ENCODE assay signal across 25 mouse cellular contexts in genomic region chr1:71570116-71570515, GRCm38 (mm10).
"Had no signal": no experiment of that assay in that cellular context is flagged by ENCODE, and none has a peak within 500 bp of the region (broad histone marks: within the 10 kb centered on the region; RNA-seq: fewer than 3 reads in every experiment).

No protein-coding gene starts in this region.

- H3K4me1 ChIP-seq: heart, embryonic 10.5 days; hindbrain, embryonic 10.5 days; hindbrain, embryonic 12.5 days; intestine, embryonic 15.5 days; limb, embryonic 10.5 days; limb, embryonic 12.5 days had no signal

- DNase-seq: gastrocnemius, postnatal 14 days; gastrocnemius, postnatal 36 days; heart, adult 2 months; heart, postnatal 10 days; heart, postnatal 4 days; kidney, adult 18-20 months; kidney, adult 8-10 months; kidney, postnatal 10 days; kidney, postnatal 25 days; kidney, postnatal 4 days; liver had no signal

- ATAC-seq: hindbrain, embryonic 16.5 days; inflammation-experienced regulatory T-cells, adult 6 months; intestine, embryonic 15.5 days; intestine, postnatal 0 days had no signal

- H3K9ac ChIP-seq: heart, embryonic 12.5 days; hindbrain, embryonic 12.5 days; hindbrain, embryonic 14.5 days; intestine, embryonic 15.5 days; limb, embryonic 12.5 days had no signal

- H3K27ac ChIP-seq: heart, adult 2 months; heart, embryonic 10.5 days; hindbrain, embryonic 10.5 days; hindbrain, embryonic 12.5 days; hindbrain, embryonic 14.5 days; intestine, embryonic 15.5 days; layer of hippocampus, adult 2 months; left cerebral cortex, adult 2 months; limb, embryonic 10.5 days; limb, embryonic 12.5 days had no signal

- H3K9me3 ChIP-seq: heart, embryonic 10.5 days; heart, embryonic 12.5 days; hindbrain, embryonic 10.5 days; hindbrain, embryonic 12.5 days; intestine, embryonic 15.5 days; limb, embryonic 10.5 days; limb, embryonic 12.5 days had no signal

- H3K4me3 ChIP-seq: heart, adult 2 months; heart, embryonic 10.5 days; heart, embryonic 12.5 days; hindbrain, embryonic 10.5 days; hindbrain, embryonic 12.5 days; intestine, embryonic 15.5 days; layer of hippocampus, adult 2 months; left cerebral cortex, adult 2 months; limb, embryonic 10.5 days; limb, embryonic 12.5 days had no signal

- H3K27me3 ChIP-seq: heart, embryonic 12.5 days; hindbrain, embryonic 12.5 days; intestine, embryonic 15.5 days; limb, embryonic 12.5 days had no signal

- H3K4me2 ChIP-seq: heart, embryonic 12.5 days; hindbrain, embryonic 12.5 days; hindbrain, embryonic 14.5 days; intestine, embryonic 15.5 days; limb, embryonic 12.5 days; liver, embryonic 11.5 days had no signal
